Mouse (Mus musculus) left cerebral cortex, postnatal 10 days (tissue): ENCODE data around the gene Gm4177. TPM values are rescaled to one million over a fixed set of nuclear protein-coding genes. Genes with fewer than 3 reads are reported as not detected.
"Not testable (repeated sequence)": the region's sequence is repeated elsewhere in the genome, so short reads cannot be mapped to it uniquely, and the experiment has no call there.

Experiments
- DNase-seq, 2 experiments: peaks; one replicate each; pipeline ENCODE4 v3.0.0; 2021 to 2022; ENCODE audit warnings: low spot score in 2 of 2, mixed read lengths in 1 of 2; ENCODE audit errors: extremely low spot score in 1 of 2
- intact Hi-C: fragments of 180-260 bp; cut with DNase I; formaldehyde crosslinking; loops from one replicate; pipeline ENCODE4 v1.15.1; 2025
- total RNA-seq, 2 experiments: library from RNA; stranded (reverse); gene quantifications; 2 replicates each; pipeline ENCODE4 v1.2.3; 2021

Gm4177 gene
- total RNA-seq, result not detected

- intact Hi-C loops, result not testable (repeated sequence)
These were observed at the start of gene Gm4177 for GRCm38 (mm10) chr7:21796628-21797027. Gene Gm4177, minus strand, starts transcription at chr7:21796728.

GRCm38 (mm10) chr7:21844167-21844566, 47.6 kb upstream of the Gm4177 start, which contains the start of gene Gm5725:
Gene Gm5725, minus strand, starts transcription at chr7:21844267.
- DNase-seq, intact Hi-C loops: not testable (repeated sequence)

More at GRCm38 (mm10) chr7:21796628-21797027, at the start of gene Gm4177:
- DNase-seq, result not testable (repeated sequence)

GRCm38 (mm10) chr7:21832051-21832450, 35.5 kb upstream of the Gm4177 start, which contains the start of gene Vmn1r135:
Gene Vmn1r135, plus strand, starts transcription at chr7:21832351.
- intact Hi-C loops, result not testable (repeated sequence)

GRCm38 (mm10) chr7:21761375-21761774, 35.2 kb downstream of the Gm4177 start, which contains the start of gene Gm4175:
Gene Gm4175, minus strand, starts transcription at chr7:21761475.
- intact Hi-C loops, DNase-seq: not testable (repeated sequence)

More at GRCm38 (mm10) chr7:21832051-21832450, 35.5 kb upstream of the Gm4177 start, which contains the start of gene Vmn1r135:
- not testable (repeated sequence) for DNase-seq

Other genes with a start within 250 kb of the Gm4177 start
- not detected for gene Vmn1r132, start 182.6 kb downstream of the Gm4177 start, total RNA-seq
- not detected for gene Gm4175, start 35.3 kb downstream of the Gm4177 start, total RNA-seq
- not detected for gene Vmn1r135, start 35.6 kb upstream of the Gm4177 start, total RNA-seq
- gene Gm5725, start 47.5 kb upstream of the Gm4177 start, total RNA-seq, result not detected
- not detected for gene Gm5891, start 124.6 kb upstream of the Gm4177 start, total RNA-seq
- not detected for gene Vmn1r137, start 197.9 kb upstream of the Gm4177 start, total RNA-seq
- not detected for gene Vmn1r138, start 232.2 kb upstream of the Gm4177 start, total RNA-seq